Mouse (Mus musculus): ENCODE results near the gene Tmem63a.

- no peak for TF ChIP-seq CTCF (IDR thresholded peaks at IDR 0.05; ENCODE audit: insufficient read depth, low read depth, low read length)
- no peak for TF ChIP-seq POLR2A (IDR thresholded peaks at IDR 0.05; ENCODE audit: insufficient read depth, low read depth, low read length)
Observed at GRCm38 (mm10) chr1:181010171-181010932, 68.2 kb downstream of the Tmem63a start.
